Mouse (Mus musculus): Measurements from ENCODE around the gene Sptbn2.

Gene Sptbn2

DNA sequence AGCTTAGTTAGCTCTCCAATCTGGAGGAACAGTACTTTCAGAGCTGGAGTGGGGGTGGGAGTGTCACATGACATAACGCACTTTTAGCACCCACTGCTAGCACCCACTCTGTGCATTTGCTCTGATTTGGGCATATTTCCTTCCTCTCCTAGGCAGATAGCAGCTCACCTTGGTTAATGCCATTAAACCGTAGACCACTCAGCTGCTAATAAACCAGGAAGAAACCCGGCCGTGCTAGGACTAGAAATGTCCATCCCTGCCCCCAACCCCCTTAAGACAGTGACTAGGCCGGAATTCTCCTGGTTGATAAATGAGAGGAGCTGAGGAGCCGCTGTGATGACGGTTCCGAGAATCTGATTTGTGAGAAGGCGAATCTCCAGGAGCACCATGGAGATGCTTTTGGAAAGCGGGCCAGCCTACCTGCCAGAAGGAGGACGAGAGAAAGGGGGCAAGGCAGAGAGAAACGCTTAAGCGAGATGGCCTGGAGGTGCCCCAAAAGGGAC lies at the start of gene Sptbn2:
TSS of gene Sptbn2 (plus strand) at position 70 of the 503 bp plus-strand sequence.
- DNase-seq (ENCODE audit: low spot score), result no peak

DNA sequence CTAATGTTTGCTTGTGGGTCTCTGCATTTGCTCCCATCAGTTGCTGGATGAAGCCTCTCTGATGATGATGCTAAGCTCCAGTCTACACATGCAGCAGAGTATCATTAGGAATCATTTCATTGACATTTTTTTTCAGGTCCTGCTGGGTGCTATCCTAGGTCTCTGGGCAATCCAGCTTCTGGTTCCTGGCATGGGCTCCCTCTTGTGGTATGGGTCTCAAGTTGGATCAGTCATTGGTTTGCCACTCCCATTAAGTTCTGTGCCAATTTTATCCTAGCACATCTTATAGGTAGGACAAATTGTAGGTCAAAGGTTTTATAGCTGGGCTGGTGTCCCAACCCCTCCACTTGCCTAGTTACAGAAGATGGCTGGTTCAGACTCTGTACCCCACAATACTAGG lies 44.2 kb upstream of the Sptbn2 start:
- DNase-seq (ENCODE audit: low spot score), result no peak

DNA sequence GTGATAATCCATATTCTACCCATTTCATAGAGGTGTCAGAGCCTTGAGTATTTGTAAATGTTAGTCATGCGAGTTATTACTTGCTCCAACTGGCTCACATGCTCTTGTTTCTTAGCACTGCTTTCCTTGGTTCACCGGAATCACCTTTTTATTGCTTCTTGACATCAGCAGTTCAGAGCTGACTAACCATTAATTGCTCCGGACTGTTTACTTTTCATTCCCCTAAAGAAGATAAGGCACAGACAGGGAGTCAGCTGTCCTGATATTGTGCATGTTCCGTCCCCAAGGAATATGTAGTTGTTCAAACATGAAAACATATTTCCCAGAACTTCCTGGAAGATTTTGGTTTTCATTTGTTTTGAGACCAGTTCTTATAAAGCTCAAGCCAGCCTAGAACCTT lies 40.2 kb upstream of the Sptbn2 start:
- no peak for DNase-seq (ENCODE audit: low spot score)

DNA sequence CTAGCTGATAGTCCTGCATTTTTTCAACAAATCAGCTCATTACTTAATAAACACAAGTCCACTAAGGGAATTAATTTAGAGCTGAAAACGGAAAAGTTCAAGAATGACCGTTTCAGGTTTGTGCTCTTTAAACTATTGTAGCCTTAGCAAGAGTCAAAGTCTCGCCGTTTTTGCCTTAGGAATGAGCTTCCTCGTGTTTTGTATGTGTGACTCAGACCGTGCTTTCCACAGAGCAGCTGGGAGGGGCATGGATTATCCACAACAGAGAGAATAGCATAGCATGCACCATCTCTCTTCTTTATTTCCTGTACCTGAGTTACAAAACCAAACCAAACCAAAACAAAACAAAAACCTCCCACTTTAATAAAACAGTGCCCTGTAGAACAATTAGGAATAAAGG lies 38.6 kb upstream of the Sptbn2 start:
- no peak for DNase-seq (ENCODE audit: low spot score)

DNA sequence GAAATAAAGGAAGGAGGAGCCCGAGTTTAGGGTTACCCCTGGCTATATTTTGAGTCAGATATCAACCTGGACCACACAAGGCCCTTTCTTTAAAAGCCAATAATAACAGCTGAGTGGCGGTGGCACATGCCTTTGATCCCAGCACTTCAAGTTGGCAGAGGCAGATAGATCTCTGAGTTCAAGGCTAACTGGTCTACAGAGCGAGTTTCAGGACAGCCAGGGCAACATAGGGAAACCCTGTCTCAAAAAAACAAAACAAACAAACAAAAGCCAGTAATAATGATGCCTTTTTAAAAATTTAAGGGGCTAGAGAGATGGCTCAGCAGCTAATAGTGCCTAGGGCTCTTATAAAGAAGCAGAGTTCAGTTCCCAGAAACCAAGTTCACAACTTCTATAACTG lies 16.6 kb upstream of the Sptbn2 start:
- DNase-seq (ENCODE audit: low spot score), result no peak

DNA sequence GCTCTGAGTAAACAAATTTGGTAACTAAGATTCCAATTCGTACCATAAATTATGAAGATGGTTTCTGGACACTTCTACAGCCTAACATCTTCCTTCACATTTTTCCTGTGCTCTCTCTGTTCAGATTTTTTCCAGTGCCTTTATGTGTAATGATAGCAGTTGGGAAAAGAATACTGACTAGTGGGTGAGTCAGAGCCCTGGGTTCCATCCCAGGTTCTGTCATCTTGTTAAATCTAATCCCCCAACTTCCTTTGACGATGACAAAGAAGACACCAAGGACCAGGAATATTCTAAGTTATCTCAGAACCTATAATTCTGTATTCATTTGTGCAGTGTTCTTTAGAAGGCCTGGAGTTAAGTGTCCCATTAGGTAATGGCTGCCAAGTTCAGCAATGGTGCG lies 13.8 kb upstream of the Sptbn2 start:
- DNase-seq (ENCODE audit: low spot score), result no peak

DNA sequence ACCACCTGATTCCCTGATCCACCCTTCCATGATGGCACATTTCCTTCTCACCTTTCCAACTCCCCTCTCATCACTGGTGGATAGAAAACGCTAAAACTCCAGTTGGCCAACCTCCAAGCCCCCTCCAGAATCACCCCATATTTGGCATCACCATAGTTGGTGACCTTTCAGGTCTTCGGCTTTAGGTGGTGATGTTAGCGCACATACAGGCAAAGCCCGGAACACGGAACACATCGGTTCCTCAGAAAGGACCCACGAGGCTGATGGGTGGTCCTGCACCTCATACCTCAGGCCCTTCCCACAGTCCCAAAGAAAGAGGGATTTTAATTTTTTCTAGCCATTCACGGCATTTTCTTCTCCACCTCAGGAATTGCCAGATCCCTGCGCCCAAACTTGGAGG lies 13.2 kb upstream of the Sptbn2 start:
- no peak for DNase-seq (ENCODE audit: low spot score)

DNA sequence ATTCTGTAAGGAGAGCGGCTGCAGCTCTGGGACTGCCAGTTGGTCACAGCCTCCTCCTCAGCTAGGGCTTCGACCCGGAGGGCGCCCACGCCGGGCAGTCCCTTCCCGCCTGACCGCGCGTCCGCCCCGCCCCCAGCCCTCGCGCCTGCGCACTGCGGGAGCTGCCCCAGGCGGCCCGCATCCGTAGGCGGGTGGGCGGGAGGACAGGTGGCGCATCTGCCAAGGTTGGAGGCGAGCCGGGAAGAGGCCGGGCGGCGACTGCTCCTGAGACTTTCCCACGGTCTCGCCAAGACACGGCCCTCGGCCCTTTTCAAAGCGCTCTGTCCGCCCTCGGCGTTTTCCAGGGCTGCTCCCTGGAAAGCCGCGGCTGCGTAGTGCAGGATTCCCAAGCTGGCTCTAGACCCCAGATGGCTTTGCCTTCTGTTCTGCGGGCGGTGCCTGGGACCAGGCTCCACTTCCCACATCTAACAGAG lies 12.7 kb upstream of the Sptbn2 start, which contains the start of gene Gm960:
TSS of gene Gm960 (minus strand) at position 464 of the 473 bp plus-strand sequence.
- peak; percentile 48 for DNase-seq (ENCODE audit: low spot score)

DNA sequence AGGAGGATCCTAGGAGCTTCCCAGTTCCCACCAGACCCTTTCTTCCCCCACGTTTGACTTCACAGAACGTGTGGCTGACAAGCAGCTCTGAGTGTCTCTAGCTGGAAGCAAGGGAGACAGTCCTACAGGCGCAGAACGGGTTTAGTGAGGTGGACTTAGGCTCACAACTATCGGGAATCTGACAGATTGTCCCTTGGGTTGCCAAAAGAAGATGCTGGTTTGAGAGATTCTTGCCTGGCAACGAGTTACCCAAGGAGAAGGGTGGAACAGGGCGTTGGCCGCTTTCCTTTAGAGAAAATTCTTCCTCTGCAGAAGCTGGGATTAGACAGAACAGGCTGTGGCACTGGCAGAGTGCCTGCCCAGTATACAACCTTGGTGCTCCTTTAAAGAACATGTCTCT lies 12.1 kb upstream of the Sptbn2 start:
- DNase-seq (ENCODE audit: low spot score), result no peak

DNA sequence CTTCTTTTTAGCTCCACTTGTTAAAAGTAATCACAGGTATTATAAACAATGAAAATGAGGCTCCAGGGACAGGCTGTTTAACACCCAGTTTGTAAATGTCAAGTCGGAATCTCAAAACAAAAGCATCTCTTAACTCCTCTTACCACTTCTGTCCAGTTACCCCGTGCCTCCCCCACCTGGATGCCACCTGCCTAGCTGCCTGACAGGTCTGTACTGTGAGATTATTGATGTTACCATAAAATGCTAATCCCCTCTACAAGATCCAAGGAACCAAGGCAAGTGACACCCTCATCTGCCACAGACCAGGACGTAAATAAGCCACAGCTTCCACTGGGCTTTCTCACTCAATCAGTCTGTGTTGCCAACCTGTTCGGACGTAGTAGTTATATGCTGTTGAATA lies 11.1 kb upstream of the Sptbn2 start:
- DNase-seq (ENCODE audit: low spot score), result no peak

DNA sequence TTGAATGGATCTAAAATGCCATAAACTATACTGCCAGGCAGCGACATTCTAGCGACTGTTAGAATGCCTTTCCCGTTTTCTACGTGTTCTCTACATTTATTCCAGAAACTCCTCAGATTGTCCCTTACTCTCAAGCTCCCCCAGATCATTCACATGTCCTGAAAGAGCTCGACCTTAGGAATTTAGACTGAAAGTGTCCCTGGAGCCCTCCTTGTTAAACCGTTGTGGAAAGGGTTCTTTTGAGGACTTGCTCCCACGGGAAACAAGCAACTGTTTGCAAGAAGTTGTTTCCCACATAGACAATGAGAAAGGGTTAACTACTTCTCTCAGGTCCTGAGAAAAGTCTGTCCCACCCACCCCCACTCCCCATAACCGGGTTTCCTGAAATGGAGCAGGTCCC lies 10.3 kb upstream of the Sptbn2 start:
- no peak for DNase-seq (ENCODE audit: low spot score)

DNA sequence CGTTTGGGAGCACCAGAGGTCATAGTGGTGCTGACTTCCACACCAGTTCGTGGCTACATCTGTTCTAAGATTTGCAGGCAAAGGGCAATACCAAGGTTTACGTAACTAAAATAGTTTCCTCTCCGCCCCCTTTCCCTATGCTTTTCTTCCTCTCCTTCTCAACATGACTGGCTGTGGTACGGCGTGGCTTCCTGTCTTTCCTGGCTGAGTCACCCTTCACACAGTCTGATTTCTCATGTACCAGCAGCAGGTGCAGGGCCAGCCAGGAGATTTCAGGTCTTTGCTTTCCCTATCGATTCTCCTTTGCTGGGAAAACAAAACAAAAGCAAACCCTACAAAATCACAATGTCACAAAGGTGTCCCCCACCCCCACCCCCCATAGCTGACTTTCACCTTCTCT lies 9.7 kb upstream of the Sptbn2 start:
- DNase-seq (ENCODE audit: low spot score), result peak; percentile 18

DNA sequence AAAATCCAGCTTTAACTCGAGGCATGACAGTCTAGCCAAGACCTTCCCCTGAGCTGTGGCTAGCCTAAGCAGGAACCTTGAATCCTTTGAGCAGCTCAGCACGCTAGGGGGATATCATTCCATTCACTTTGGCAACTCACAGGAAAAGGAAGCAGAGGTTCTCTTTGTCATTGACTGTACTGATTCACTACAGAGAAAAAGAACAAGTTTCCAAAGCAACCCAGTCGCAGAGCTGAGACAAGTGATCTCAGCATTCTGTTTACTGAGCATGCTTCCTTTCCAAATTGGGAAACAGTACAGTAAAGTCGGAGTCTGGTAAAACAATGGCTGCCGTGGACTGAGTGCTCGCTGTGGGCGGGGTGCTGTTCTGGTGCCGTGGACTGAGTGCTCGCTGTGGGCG lies 2.2 kb upstream of the Sptbn2 start:
- no peak for DNase-seq (ENCODE audit: low spot score)

DNA sequence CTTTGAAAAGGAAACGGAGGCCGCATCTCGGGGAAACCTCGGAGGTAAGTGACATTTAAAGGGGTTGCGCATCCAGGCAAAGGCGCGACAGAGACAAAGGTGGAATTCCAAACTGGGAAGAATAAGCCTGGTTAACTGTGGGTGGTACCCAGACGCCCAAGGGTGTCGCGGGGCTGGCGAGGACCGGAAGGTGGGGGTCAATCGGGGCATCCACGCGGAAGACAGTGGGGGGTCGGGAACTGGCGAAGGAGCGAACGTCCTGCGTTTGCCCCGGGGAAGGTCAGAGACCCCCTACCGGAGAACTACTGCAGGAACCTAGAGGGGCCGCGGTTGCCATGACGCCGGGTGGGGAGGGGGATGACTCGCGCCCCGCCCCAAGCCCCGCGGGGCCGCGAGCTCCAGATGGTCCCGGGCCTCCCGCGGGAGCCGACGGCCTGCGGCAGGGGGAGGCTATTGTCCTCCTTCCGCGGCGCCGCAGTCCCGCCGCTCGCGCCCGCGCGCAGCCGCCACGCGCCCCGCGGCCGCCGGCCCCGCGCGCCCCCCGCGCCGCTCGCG lies 711 bp downstream of the Sptbn2 start:
- DNase-seq (ENCODE audit: low spot score), result no peak

DNA sequence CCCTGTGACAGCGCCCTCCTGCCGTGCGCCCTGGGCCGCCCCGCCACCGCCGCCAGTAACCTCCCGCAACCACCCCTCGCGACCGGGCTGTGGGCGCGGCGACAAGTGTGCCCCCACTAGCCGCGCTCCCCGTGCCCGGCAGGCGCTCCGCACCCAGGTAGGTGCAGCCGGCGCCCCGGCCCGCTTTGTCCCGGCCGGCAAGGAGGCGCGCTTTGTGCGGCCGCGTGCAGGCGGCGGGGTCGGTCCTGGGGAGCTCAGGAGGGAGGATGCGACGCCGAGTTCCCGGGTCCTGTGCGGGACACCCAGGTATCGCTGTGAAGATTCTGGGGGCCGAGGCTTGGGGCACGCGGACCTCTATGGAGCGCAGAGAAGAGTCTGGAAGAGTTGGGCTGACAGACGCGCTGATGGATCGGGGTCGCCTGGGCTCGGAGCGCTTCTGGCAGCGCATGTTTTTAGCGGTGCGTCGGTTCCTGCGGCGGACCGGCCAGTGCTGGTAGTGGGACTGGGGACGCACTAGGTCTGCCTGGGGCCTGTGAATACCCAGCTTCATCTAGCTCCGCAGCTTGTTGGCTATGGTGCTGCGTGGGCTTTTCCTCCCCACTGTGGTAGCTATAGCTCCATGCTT lies 1.3 kb downstream of the Sptbn2 start:
- no peak for DNase-seq (ENCODE audit: low spot score)

DNA sequence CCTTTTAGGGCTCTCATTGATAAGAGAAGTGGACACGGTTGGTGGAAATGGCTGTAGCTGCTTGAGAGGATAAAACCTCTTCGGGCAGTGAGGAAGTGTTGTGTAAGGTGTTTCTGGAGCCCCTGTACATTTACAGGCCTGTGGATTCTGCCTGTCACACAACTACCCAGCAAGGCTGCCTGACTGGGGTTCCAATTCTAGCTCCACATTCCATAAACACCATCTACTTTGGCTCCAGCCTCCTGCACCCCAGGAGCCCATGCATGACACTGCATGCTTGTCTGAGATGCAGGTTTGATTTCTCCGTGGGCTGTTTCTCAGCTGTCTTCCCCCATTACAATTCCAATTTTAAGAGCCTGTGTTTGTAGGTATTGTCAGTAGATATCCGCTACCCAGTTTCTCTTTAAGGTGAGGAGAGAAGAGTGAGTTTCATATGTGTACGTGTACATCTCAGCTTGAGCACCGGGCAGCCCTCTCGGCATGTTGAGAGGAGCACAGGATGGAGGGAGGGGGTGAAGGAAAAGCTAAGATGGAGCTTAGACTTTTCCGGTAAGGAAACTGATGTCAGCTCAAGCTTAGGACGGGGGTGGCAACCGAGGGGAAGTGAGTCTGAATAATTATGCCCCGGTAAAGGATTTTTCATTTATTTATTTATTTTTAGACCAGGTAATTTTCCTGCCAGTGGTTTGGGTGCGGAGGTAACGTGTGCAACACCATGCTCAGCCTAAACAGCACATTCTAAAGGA lies 2.0 kb downstream of the Sptbn2 start:
- no peak for DNase-seq (ENCODE audit: low spot score)

DNA sequence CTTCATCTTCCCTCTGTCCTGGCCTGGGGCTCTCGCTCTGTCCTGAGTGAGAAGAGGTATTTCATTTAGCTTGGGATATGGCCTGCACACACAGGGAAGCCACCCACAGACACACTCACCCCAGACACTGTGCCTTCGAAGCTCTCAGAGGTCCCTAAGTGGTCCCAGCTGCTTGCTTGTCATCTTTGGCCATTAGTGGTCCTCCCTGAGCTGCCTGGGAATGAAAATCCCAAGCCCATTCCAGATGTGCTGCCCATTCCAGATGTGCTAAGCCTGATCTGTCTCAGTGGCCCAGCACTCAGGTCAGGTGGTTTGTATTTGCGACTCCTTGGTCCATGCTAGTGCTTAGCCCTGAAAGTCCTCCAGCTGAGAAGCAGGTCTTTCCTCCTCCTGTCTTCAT lies 2.9 kb downstream of the Sptbn2 start:
- no peak for DNase-seq (ENCODE audit: low spot score)

DNA sequence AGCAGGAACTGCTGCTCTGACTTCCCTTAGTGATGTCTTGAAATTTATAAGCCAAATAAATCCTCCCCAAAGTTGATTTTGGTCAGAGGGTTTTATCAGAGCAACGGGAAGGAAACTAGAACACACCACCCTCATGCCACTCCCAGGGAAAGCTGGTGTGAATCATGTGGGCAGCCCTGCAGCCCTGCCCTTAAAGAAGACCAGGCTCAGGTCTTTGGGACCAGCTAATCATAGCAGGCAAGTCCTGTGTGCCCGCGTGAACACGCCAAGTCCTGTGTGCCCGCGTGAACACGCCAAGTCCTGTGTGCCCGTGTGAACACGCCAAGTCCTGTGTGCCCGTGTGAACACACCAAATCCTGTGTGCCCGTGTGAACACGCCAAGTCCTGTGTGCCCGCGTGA lies 5.8 kb downstream of the Sptbn2 start:
- DNase-seq (ENCODE audit: low spot score), result no peak

DNA sequence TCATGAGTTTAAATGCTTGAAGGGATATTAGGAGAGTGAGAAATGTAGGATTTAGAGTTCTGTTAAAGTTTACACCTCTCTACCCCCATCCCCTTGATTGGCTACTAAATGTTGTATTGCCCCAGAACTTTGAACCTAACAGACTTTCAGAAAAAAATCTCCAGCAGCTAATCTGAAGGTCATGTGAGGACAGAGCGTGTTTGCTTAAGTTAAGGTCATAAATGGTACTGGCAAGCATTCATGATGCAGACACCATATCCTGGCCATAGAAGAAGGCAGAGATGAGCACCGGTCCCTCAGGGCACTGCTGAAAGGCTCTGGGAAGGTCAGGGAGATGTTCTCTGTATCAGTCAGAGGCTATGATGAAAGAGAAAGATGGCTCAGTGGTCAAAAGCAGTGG lies 6.3 kb downstream of the Sptbn2 start:
- DNase-seq (ENCODE audit: low spot score), result no peak

DNA sequence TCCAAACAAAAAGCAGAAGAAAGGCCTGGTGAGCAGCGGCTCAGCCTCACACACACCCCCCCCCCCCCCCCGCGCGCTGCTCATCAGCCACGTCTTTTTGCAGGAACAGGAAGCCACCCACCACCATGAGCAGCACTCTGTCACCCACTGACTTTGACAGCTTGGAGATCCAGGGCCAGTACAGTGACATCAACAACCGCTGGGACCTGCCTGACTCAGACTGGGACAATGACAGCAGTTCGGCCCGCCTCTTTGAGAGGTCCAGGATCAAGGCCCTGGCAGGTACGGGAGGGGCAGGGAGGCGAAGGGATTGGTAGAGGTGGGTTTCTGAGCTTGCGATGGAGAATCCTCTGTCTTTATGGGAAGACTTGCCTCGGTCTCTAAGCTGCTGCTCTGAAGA lies 7.7 kb downstream of the Sptbn2 start:
- no peak for DNase-seq (ENCODE audit: low spot score)

DNA sequence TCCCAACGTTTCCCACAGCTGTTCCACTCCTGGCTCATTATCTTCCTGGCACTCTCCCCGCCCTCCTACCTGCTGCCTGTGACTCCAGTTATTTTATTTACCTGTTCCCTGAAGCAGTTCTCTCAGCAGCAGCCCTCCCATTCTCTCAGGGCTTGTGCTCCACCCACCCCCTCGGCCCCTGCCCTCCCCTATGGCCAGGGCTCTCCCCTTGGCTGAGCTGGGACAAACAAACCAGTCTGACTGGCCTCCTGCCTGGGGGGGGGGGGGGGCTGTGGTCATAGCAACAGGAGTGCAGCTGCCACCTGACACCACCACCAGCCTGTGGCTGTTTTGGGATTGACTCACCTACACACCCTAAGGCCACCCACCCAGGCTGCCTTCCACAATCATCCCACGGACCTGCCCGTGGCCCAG lies 8.4 kb downstream of the Sptbn2 start:
- DNase-seq (ENCODE audit: low spot score), result peak; percentile 74

DNA sequence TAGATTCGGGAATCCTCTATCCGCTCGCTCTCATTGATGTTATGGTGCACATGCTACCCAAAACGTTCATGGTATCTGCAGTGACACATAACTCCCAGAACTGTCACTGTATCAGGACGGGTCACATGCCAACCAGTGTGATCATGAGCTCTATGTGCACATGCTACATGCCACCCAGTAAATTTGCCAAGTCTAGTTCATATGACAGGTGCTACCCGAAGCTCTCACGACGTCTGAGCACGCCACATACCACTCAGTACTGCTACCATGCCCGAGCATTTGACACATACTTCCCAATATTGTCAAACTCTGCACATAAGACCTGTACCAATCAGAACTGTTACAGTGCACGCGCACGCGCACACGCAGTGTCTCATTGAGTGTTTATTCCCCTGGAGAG lies 9.1 kb downstream of the Sptbn2 start:
- no peak for DNase-seq (ENCODE audit: low spot score)

DNA sequence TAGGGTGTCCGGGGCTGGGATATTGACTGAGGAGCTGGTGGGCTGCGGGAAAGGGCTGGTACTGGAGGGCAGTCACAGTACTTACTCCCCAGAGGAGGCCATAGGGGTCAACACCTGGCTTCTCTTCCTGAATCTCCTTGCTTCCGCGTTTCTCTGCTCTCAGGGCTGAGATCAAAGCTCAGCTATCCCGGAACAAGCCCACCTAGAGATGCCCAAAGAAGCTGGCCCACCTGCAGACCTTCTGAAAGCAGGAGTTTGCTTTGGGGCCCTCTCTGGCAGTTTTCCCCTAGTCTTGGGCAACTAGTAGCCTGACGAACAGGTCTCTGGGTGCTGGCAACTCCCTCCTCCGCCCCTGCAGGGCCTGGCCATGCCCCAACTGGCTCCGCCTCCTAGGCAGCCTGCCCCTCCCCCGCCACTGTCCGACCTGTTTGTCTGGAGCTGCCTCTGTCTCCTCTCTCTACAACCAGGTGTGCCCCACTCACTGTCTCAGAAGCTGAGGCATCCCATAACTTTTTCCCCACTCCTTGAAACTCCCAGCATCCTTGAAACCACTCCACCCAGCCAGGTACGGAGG lies 9.8 kb downstream of the Sptbn2 start:
- DNase-seq (ENCODE audit: low spot score), result peak; percentile 76
